Mouse (Mus musculus): Measurements from ENCODE around the gene Gm21976.

DNA sequence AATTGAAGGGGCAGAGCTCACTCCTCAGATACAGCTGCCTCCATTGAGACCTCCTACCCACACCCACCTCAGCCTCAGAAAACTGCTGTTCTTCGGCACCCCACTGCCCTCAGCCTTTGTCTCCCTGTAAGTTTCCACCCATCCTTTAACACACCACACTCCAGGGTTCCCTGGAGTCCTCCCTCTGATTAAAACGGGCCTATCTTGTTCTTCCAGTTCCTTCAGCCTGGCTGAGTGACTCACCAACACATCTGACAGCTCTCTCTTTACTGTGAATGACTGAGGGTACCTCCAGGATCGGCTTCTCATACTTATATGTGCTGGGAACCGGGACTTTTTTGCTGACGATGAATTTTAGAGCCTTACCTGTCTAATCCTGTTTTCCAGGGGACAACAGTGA lies 16.4 kb downstream of the Gm21976 start:
- TF ChIP-seq GATA1 (IDR thresholded peaks at IDR 0.05; ENCODE audit: borderline replicate concordance, low read length) (no peak), CTCF (IDR thresholded peaks at IDR 0.05; ENCODE audit: low read depth, low read length) (no peak), POLR2AphosphoS5 (IDR thresholded peaks at IDR 0.05; ENCODE audit: insufficient replicate concordance, low read depth, low read length) (no peak), TAL1 (conservative IDR thresholded peaks at IDR 0.05; ENCODE audit: low read depth, low read length) (no peak), GATA2 (IDR thresholded peaks at IDR 0.05; ENCODE audit: borderline replicate concordance, low read depth, low read length) (no peak)
